In genomic region chr14:23704303-23704702, GRCm38 (mm10) we compare ENCODE assay signal across 18 mouse cellular contexts.
DNase-seq lines count a peak whose midpoint lies in the region; ATAC-seq and TF ChIP-seq lines count a peak whose summit lies in the region.
"Had no signal": no experiment of that assay in that cellular context is flagged by ENCODE, and none has a peak within 500 bp of the region (broad histone marks: within the 10 kb centered on the region; RNA-seq: fewer than 3 reads in every experiment).

No protein-coding gene starts in this region.

- no peak for TF ChIP-seq EP300 in stomach, postnatal 0 days (optimal IDR thresholded peaks at IDR 0.05)

- peaks cover 37% of the 10 kb centered on the region for H3K4me1 ChIP-seq in limb, embryonic 13.5 days
- peaks cover 2% of the 10 kb centered on the region; the same call in 1 of the 2 replicates for H3K4me1 ChIP-seq in limb, embryonic 10.5 days
- H3K4me1 ChIP-seq in stomach, embryonic 16.5 days (ENCODE audit: control insufficient read depth, insufficient read depth, low read length) = no peaks in the 10 kb centered on the region
- H3K4me1 ChIP-seq in stomach, postnatal 0 days (replicated peaks; ENCODE audit: control insufficient read depth, insufficient read depth) = no peaks in the 10 kb centered on the region
- peaks cover 3% of the 10 kb centered on the region for H3K4me1 ChIP-seq in limb, embryonic 15.5 days
- H3K4me1 ChIP-seq: embryonic facial prominence, embryonic 10.5 days; embryonic facial prominence, embryonic 12.5 days; forebrain, embryonic 13.5 days; forebrain, embryonic 15.5 days had no signal

- DNase-seq in limb, embryonic 10.5 days (ENCODE audit: low spot score) = no peak
- DNase-seq in stomach, postnatal 0 days (ENCODE audit: low spot score) = no peak
- DNase-seq in cerebellum, adult 11 months = no peak
- DNase-seq: adrenal gland, adult 2 months; adrenal gland, postnatal 10 days; adrenal gland, postnatal 25 days; cerebellum, adult 11-12 months; cerebellum, adult 2 months; cerebellum, adult 9-10 months; cerebellum, postnatal 10 days; cerebellum, postnatal 25 days had no signal

- H3K36me3 ChIP-seq in limb, embryonic 13.5 days = no peaks in the 10 kb centered on the region
- H3K36me3 ChIP-seq in limb, embryonic 10.5 days = no peaks in the 10 kb centered on the region
- no peaks in the 10 kb centered on the region for H3K36me3 ChIP-seq in stomach, embryonic 16.5 days (ENCODE audit: control insufficient read depth, insufficient read depth, low read length)
- H3K36me3 ChIP-seq in stomach, postnatal 0 days (ENCODE audit: control insufficient read depth, insufficient read depth, low read length) = no peaks in the 10 kb centered on the region
- no peaks in the 10 kb centered on the region for H3K36me3 ChIP-seq in limb, embryonic 15.5 days
- H3K36me3 ChIP-seq: embryonic facial prominence, embryonic 10.5 days; embryonic facial prominence, embryonic 12.5 days; forebrain, embryonic 15.5 days had no signal

- H3K27ac ChIP-seq in limb, embryonic 13.5 days = no peak overlapping the region
- H3K27ac ChIP-seq in limb, embryonic 10.5 days = no peak overlapping the region
- H3K27ac ChIP-seq in stomach, embryonic 16.5 days (ENCODE audit: low read length) = 0 out of 2 replicates have a peak overlapping the region, but pooled peaks have one; percentile 26
- no peak overlapping the region for H3K27ac ChIP-seq in stomach, postnatal 0 days (replicated peaks)
- 0 out of 2 replicates have a peak overlapping the region, but pooled peaks have one; percentile 22 for H3K27ac ChIP-seq in limb, embryonic 15.5 days
- H3K27ac ChIP-seq: embryonic facial prominence, embryonic 10.5 days; embryonic facial prominence, embryonic 12.5 days; forebrain, embryonic 13.5 days; forebrain, embryonic 15.5 days had no signal

- peaks cover 75% of the 10 kb centered on the region for H3K27me3 ChIP-seq in limb, embryonic 13.5 days
- no peaks in the 10 kb centered on the region for H3K27me3 ChIP-seq in limb, embryonic 10.5 days (ENCODE audit: low read depth, poor library complexity, severe bottlenecking)
- no peaks in the 10 kb centered on the region for H3K27me3 ChIP-seq in stomach, embryonic 16.5 days (ENCODE audit: control insufficient read depth, insufficient read depth, low read length)
- H3K27me3 ChIP-seq in stomach, postnatal 0 days (ENCODE audit: control insufficient read depth, insufficient read depth, low read length) = no peaks in the 10 kb centered on the region
- peaks cover 30% of the 10 kb centered on the region for H3K27me3 ChIP-seq in limb, embryonic 15.5 days
- H3K27me3 ChIP-seq: embryonic facial prominence, embryonic 12.5 days; forebrain, embryonic 13.5 days; forebrain, embryonic 15.5 days had no signal

- H3K4me3 ChIP-seq in limb, embryonic 13.5 days = no peak overlapping the region
- no peak overlapping the region for H3K4me3 ChIP-seq in limb, embryonic 10.5 days
- H3K4me3 ChIP-seq in stomach, embryonic 16.5 days (replicated peaks; ENCODE audit: low read length) = no peak overlapping the region
- no peak overlapping the region for H3K4me3 ChIP-seq in stomach, postnatal 0 days (ENCODE audit: low read depth, low read length)
- H3K4me3 ChIP-seq in limb, embryonic 15.5 days = no peak overlapping the region
- H3K4me3 ChIP-seq: embryonic facial prominence, embryonic 10.5 days; embryonic facial prominence, embryonic 12.5 days; forebrain, embryonic 13.5 days; forebrain, embryonic 15.5 days had no signal

- H3K4me2 ChIP-seq in limb, embryonic 13.5 days (replicated peaks) = no peak overlapping the region
- no peak overlapping the region for H3K4me2 ChIP-seq in stomach, embryonic 16.5 days (ENCODE audit: low read depth, low read length)
- H3K4me2 ChIP-seq in stomach, postnatal 0 days (replicated peaks; ENCODE audit: low read depth) = no peak overlapping the region
- H3K4me2 ChIP-seq in limb, embryonic 15.5 days = no peak overlapping the region
- H3K4me2 ChIP-seq: embryonic facial prominence, embryonic 12.5 days; forebrain, embryonic 13.5 days; forebrain, embryonic 15.5 days had no signal

- ATAC-seq in limb, embryonic 13.5 days (ENCODE audit: low FRiP score, low read depth) = peak; percentile 72; the same call in 1 of the 2 replicates
- ATAC-seq in stomach, embryonic 16.5 days (ENCODE audit: insufficient read depth, low FRiP score) = no peak
- ATAC-seq in stomach, postnatal 0 days (ENCODE audit: low FRiP score, low TSS enrichment) = no peak
- no peak for ATAC-seq in limb, embryonic 15.5 days (ENCODE audit: insufficient number of reproducible peaks, low FRiP score, low TSS enrichment, low read depth)
- ATAC-seq: forebrain, embryonic 13.5 days; forebrain, embryonic 15.5 days had no signal

- no peaks in the 10 kb centered on the region for H3K9me3 ChIP-seq in limb, embryonic 13.5 days
- H3K9me3 ChIP-seq in limb, embryonic 10.5 days (replicated peaks) = no peaks in the 10 kb centered on the region
- no peaks in the 10 kb centered on the region for H3K9me3 ChIP-seq in stomach, embryonic 16.5 days (replicated peaks; ENCODE audit: control insufficient read depth, low read length)
- H3K9me3 ChIP-seq in stomach, postnatal 0 days (ENCODE audit: control insufficient read depth, low read length) = no peaks in the 10 kb centered on the region
- no peaks in the 10 kb centered on the region for H3K9me3 ChIP-seq in limb, embryonic 15.5 days
- H3K9me3 ChIP-seq: embryonic facial prominence, embryonic 10.5 days; embryonic facial prominence, embryonic 12.5 days; forebrain, embryonic 13.5 days; forebrain, embryonic 15.5 days had no signal

- no peak overlapping the region for H3K9ac ChIP-seq in limb, embryonic 13.5 days
- H3K9ac ChIP-seq in stomach, embryonic 16.5 days (ENCODE audit: low read length) = no peak overlapping the region
- no peak overlapping the region for H3K9ac ChIP-seq in stomach, postnatal 0 days (ENCODE audit: low read length)
- H3K9ac ChIP-seq in limb, embryonic 15.5 days = no peak overlapping the region
- H3K9ac ChIP-seq: embryonic facial prominence, embryonic 12.5 days; forebrain, embryonic 13.5 days; forebrain, embryonic 15.5 days had no signal

- TF ChIP-seq CTCF in stomach, postnatal 0 days (IDR thresholded peaks at IDR 0.05; ENCODE audit: low read depth) = no peak

Comparison
In these comparisons a context has a peak if more than half of its experiments do, and no peak if none do; other contexts are left out.
1. H3K27ac ChIP-seq: peak in stomach, embryonic 16.5 days (single experiment) and limb, embryonic 15.5 days (single experiment); none in limb, embryonic 13.5 days (single experiment), limb, embryonic 10.5 days (single experiment) and stomach, postnatal 0 days (single experiment).